Mouse (Mus musculus) layer of hippocampus, adult 6 months (tissue): ENCODE measurements around the gene Hpcal4. TPM values are rescaled to one million over a fixed set of nuclear protein-coding genes. Genes with fewer than 3 reads are reported as not detected.

ENCODE experiments used
- long read RNA-seq, 2 experiments: library from polyadenylated mRNA; unstranded; transcript quantifications; one replicate each; pipeline ENCODE4 v2.0.0; 2019 to 2020
- polyA plus RNA-seq: library from polyadenylated mRNA; unstranded; fragments of <200 nt; fragmentation: Nextera tagmentation; gene quantifications from 2 replicates; pipeline ENCODE4 v1.2.3, GENCODE M21; 2021

The Hpcal4 gene
- polyA plus RNA-seq = 354 and 400 TPM in 2 replicates
- long read RNA-seq, experiment 1, full-length matches to known transcripts = 311 of 612 reads
- long read RNA-seq, experiment 1, partial matches to known transcripts = 7 of 612 reads
- long read RNA-seq, experiment 1, other reads (novel, unspliced or antisense) = 294 of 612 reads
- long read RNA-seq, experiment 2, full-length matches to known transcripts = 1,415 of 1,798 reads
- long read RNA-seq, experiment 2, partial matches to known transcripts = 377 of 1,798 reads
- long read RNA-seq, experiment 2, other reads (novel, unspliced or antisense) = 6 of 1,798 reads

DNA sequence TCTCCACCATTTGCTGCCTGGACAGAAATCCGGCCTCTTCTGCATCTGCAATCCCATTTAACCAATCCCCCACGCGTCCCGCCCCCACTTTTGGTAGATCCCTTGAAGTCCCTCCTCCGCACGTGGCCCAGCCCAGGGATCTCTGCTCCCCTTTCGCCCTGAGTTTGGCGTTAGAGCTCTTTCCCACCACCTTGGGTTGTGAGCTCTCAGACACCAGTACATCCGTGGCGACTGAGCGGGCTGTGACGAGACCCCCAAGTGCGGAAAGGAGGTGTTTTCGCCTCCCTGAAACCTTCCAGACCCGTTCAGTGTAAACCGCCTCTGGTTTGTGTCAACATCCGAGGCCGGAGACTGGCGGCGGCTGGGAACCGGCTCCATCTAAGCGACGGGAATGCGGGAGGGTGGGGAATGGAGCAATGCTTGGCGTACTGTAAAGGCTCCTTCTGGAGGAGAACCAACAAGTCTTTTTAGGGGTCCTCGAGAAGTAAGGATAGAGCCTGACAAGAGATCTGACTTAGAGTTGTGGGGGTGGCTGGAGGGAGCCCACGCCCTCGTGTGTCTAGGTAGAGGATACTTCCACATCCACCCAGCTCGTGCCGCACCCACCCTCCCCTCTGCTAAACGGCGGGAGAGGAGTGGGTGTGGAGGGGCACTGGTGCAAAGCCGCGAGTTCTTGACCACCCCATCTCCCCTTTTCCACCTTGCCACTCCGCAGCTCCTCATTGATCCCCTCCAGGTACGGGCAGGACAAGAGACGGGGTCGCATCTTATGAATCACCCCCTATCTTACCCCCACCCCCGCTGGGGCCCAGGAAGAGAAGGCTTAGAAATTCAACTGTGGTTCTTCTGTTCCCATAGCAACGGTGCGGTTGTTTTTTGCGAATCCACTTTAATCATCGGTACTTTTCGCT is at the start of gene Hpcal4:
Gene Hpcal4 (plus strand): TSS at position 900 of the 911 bp plus-strand sequence.

DNA sequence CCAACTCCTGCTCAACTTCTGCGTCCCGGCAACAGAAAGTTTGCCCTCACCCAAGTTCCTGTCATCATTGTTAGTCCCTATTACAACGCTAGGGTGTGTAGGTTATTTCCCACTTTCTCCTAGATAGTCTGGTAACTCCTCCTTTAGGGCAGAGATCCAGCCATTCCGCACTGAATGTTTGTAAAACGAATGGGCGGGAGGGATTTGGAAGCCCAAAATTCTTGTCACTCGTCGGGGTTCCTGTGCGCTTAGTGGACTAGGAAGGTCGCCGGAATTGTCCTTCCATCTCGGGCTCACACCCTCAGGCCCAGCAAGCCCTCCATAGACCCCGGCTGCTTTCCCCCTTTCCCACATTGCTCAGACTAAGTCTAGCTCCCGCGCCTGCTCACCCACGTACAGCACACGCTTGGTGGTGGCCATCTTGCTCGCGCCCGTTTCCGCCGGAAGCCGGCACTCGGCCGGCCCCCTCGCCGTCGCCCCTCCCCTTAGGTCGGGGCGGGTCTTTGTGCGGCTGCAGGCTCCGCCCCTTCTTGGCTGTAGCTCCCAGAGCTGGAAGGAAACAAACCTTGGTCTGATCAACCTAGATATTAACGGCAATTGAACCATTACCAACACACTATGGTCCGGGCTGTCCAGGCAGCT is 43.4 kb upstream of the Hpcal4 start, which contains the start of gene Ppie:
Gene Ppie (minus strand): TSS at position 439 of the 642 bp plus-strand sequence.

GRCm38 (mm10) chr4:123201186-123202093 is 18.4 kb downstream of the Hpcal4 start, which contains the start of gene Nt5c1a:
TSS of gene Nt5c1a (plus strand) at chr4:123201504.

GRCm38 (mm10) chr4:123233492-123234084 is 50.6 kb downstream of the Hpcal4 start, which contains the start of gene Heyl:
TSS of gene Heyl (plus strand) at chr4:123233556.

Other genes starting within 250 kb of the Hpcal4 start
- gene Mfsd2a, start 222.0 kb upstream of the Hpcal4 start, polyA plus RNA-seq = 15.2 and 17.2 TPM in 2 replicates
- 6.2 and 7.2 TPM in 2 replicates for gene Mycl, start 187.6 kb upstream of the Hpcal4 start, polyA plus RNA-seq
- gene Trit1, start 166.6 kb upstream of the Hpcal4 start, polyA plus RNA-seq = 5.4 and 6.7 TPM in 2 replicates
- gene Bmp8b, start 78.1 kb upstream of the Hpcal4 start, polyA plus RNA-seq = 0.04 TPM in 1 of 2 replicates, not detected in the other
- gene Oxct2b, start 67.0 kb upstream of the Hpcal4 start, polyA plus RNA-seq = 0.26 and 0.29 TPM in 2 replicates
- 41.2 and 44.0 TPM in 2 replicates for gene Ppie, start 43.3 kb upstream of the Hpcal4 start, polyA plus RNA-seq
- 12.6 and 16.2 TPM in 2 replicates for gene Nt5c1a, start 18.3 kb downstream of the Hpcal4 start, polyA plus RNA-seq
- 1.1 and 2.9 TPM in 2 replicates for gene Heyl, start 50.3 kb downstream of the Hpcal4 start, polyA plus RNA-seq
- 7.3 and 7.6 TPM in 2 replicates for gene Pabpc4, start 79.1 kb downstream of the Hpcal4 start, polyA plus RNA-seq
- gene Oxct2a, start 140.4 kb downstream of the Hpcal4 start, polyA plus RNA-seq = not detected in 2 replicates
- not detected in 2 replicates for gene Bmp8a, start 160.0 kb downstream of the Hpcal4 start, polyA plus RNA-seq